In genomic region chr4:35951894-35952293, GRCm38 (mm10) we compare ENCODE assay signal across 24 mouse cellular contexts.
DNase-seq lines count a peak whose midpoint lies in the region; ATAC-seq and TF ChIP-seq lines count a peak whose summit lies in the region.
"Had no signal": no experiment of that assay in that cellular context is flagged by ENCODE, and none has a peak within 500 bp of the region (broad histone marks: within the 10 kb centered on the region; RNA-seq: fewer than 3 reads in every experiment).

No protein-coding gene starts in this region.

- no peak for TF ChIP-seq CTCF in small intestine, adult 2 months (IDR thresholded peaks at IDR 0.05; ENCODE audit: extremely low read depth, insufficient read length, insufficient replicate concordance, low read depth, low read length)

- ATAC-seq in intestine, embryonic 14.5 days (replicated peaks; ENCODE audit: low FRiP score, low TSS enrichment, low read depth) = 0 out of 2 replicates have a peak, but pooled peaks have one; percentile 40
- ATAC-seq in intestine, embryonic 16.5 days = peak; percentile 92
- ATAC-seq in megakaryocyte-erythroid progenitor cell, adult 5-6 weeks (replicated peaks; ENCODE audit: low FRiP score, low TSS enrichment, poor library complexity, severe bottlenecking) = no peak
- ATAC-seq: activated CD4-positive, CD25-positive, alpha-beta regulatory T cell, adult 4 months; CD4-positive, CD25-positive, alpha-beta regulatory T cell, adult 4 months; forebrain, embryonic 13.5 days; forebrain, embryonic 15.5 days; Patski had no signal

- no peaks in the 10 kb centered on the region for H3K27me3 ChIP-seq in intestine, embryonic 14.5 days (replicated peaks; ENCODE audit: control insufficient read depth, insufficient read depth, low read length)
- H3K27me3 ChIP-seq in intestine, embryonic 16.5 days (replicated peaks; ENCODE audit: control insufficient read depth, insufficient read depth, low read length) = no peaks in the 10 kb centered on the region
- no peaks in the 10 kb centered on the region for H3K27me3 ChIP-seq in small intestine, adult 2 months (ENCODE audit: control insufficient read depth, insufficient read depth, low read length)
- H3K27me3 ChIP-seq: CH12.LX; embryonic facial prominence, embryonic 12.5 days; forebrain, embryonic 13.5 days; forebrain, embryonic 15.5 days; Patski had no signal

- TF ChIP-seq POLR2A in small intestine, adult 2 months (IDR thresholded peaks at IDR 0.05; ENCODE audit: low read depth, low read length) = no peak

- no peak overlapping the region for H3K9ac ChIP-seq in intestine, embryonic 14.5 days (ENCODE audit: low read length)
- no peak overlapping the region for H3K9ac ChIP-seq in intestine, embryonic 16.5 days (ENCODE audit: low read depth, low read length)
- H3K9ac ChIP-seq: embryonic facial prominence, embryonic 12.5 days; forebrain, embryonic 13.5 days; forebrain, embryonic 15.5 days had no signal

- no peak overlapping the region for H3K27ac ChIP-seq in intestine, embryonic 14.5 days (ENCODE audit: low read depth)
- no peak overlapping the region for H3K27ac ChIP-seq in intestine, embryonic 16.5 days (ENCODE audit: low read length)
- peak overlapping the region; percentile 91 for H3K27ac ChIP-seq in small intestine, adult 2 months (ENCODE audit: insufficient read depth, low read depth, low read length)
- H3K27ac ChIP-seq: embryonic facial prominence, embryonic 10.5 days; embryonic facial prominence, embryonic 12.5 days; forebrain, embryonic 13.5 days; forebrain, embryonic 15.5 days had no signal

- no peak overlapping the region for H3K4me3 ChIP-seq in intestine, embryonic 14.5 days (ENCODE audit: low read depth, low read length)
- H3K4me3 ChIP-seq in intestine, embryonic 16.5 days (ENCODE audit: low read length) = no peak overlapping the region
- H3K4me3 ChIP-seq in small intestine, adult 2 months (ENCODE audit: low read depth, low read length) = no peak overlapping the region
- H3K4me3 ChIP-seq: embryonic facial prominence, embryonic 10.5 days; embryonic facial prominence, embryonic 12.5 days; forebrain, embryonic 13.5 days; forebrain, embryonic 15.5 days had no signal

- no peak overlapping the region for H3K4me2 ChIP-seq in intestine, embryonic 14.5 days (ENCODE audit: low read length)
- no peak overlapping the region for H3K4me2 ChIP-seq in intestine, embryonic 16.5 days (ENCODE audit: low read depth, low read length)
- H3K4me2 ChIP-seq: embryonic facial prominence, embryonic 12.5 days; forebrain, embryonic 13.5 days; forebrain, embryonic 15.5 days had no signal

- no peak for DNase-seq in intestine, embryonic 14.5 days (ENCODE audit: low spot score)
- no peak for DNase-seq in lung, postnatal 36 days
- no peak for DNase-seq in spleen, adult 12 weeks (ENCODE audit: low spot score)
- DNase-seq: adrenal gland, adult 8-10 months; adrenal gland, postnatal 14 days; adrenal gland, postnatal 36 days; B cell, adult 2 months; cerebellum, adult 11-12 months; cerebellum, adult 2 months; cerebellum, adult 9-10 months; cerebellum, postnatal 10 days; cerebellum, postnatal 25 days had no signal

- H3K4me1 ChIP-seq in intestine, embryonic 14.5 days (replicated peaks; ENCODE audit: control insufficient read depth, insufficient read depth, low read length) = no peaks in the 10 kb centered on the region
- H3K4me1 ChIP-seq in intestine, embryonic 16.5 days (ENCODE audit: control insufficient read depth, insufficient read depth, low read length) = no peaks in the 10 kb centered on the region
- peaks cover 7% of the 10 kb centered on the region; the same call in 1 of the 2 replicates for H3K4me1 ChIP-seq in small intestine, adult 2 months (ENCODE audit: control insufficient read depth, insufficient read depth, insufficient read length, low read length)
- H3K4me1 ChIP-seq: embryonic facial prominence, embryonic 10.5 days; embryonic facial prominence, embryonic 12.5 days; forebrain, embryonic 13.5 days; forebrain, embryonic 15.5 days had no signal

- H3K36me3 ChIP-seq in intestine, embryonic 14.5 days (ENCODE audit: control insufficient read depth, insufficient read depth, low read length) = no peaks in the 10 kb centered on the region
- no peaks in the 10 kb centered on the region for H3K36me3 ChIP-seq in intestine, embryonic 16.5 days (ENCODE audit: control insufficient read depth, insufficient read depth, low read length)
- H3K36me3 ChIP-seq in small intestine, adult 2 months (ENCODE audit: control insufficient read depth, insufficient read depth, low read length) = no peaks in the 10 kb centered on the region
- H3K36me3 ChIP-seq: embryonic facial prominence, embryonic 10.5 days; embryonic facial prominence, embryonic 12.5 days; forebrain, embryonic 15.5 days; G1E had no signal

- no peaks in the 10 kb centered on the region for H3K9me3 ChIP-seq in intestine, embryonic 14.5 days (ENCODE audit: control insufficient read depth, low read length)
- no peaks in the 10 kb centered on the region for H3K9me3 ChIP-seq in intestine, embryonic 16.5 days (ENCODE audit: control insufficient read depth, low read length)
- H3K9me3 ChIP-seq: embryonic facial prominence, embryonic 10.5 days; embryonic facial prominence, embryonic 12.5 days; forebrain, embryonic 13.5 days; forebrain, embryonic 15.5 days; G1E had no signal
